Mouse (Mus musculus) limb, embryonic 14.5 days (tissue): ENCODE data around the gene Csnk2b. TPM values are rescaled to one million over a fixed set of nuclear protein-coding genes. Genes with fewer than 3 reads are reported as not detected.

Source experiments
- ATAC-seq: fragments of 200-750 bp; cut with Nextera tagmentation; 2 replicates; pipeline ENCODE4 v1.8.0; 2017; ENCODE audit warnings: low read depth, moderate number of reproducible peaks, moderate TSS enrichment; ENCODE audit not compliant: low FRiP score
- DNase-seq: peaks from one replicate; pipeline ENCODE4 v3.0.0-alpha.2; 2015; ENCODE audit warnings: low spot score
- H3K27ac ChIP-seq: fragments of 300-500 bp; sonication (generic); replicated peaks from 2 replicates; pipeline ENCODE4 v1.5.1; 2014; ENCODE audit warnings: low read depth, mild to moderate bottlenecking, low read length, moderate library complexity, mixed read lengths
- H3K27me3 ChIP-seq: fragments of 300-500 bp; sonication (generic); 2 replicates; pipeline ENCODE4 v1.6.1; 2014; ENCODE audit warnings: low read length, mixed read lengths; ENCODE audit not compliant: control insufficient read depth, insufficient read depth
- H3K36me3 ChIP-seq: fragments of 300-500 bp; sonication (generic); 2 replicates; pipeline ENCODE4 v1.6.1; 2014; ENCODE audit warnings: mild to moderate bottlenecking, low read length, moderate library complexity, mixed read lengths; ENCODE audit not compliant: control insufficient read depth, insufficient read depth
- H3K4me1 ChIP-seq: fragments of 300-500 bp; sonication (generic); 2 replicates; pipeline ENCODE4 v1.6.1; 2014; ENCODE audit warnings: antibody characterized with exemption, low read length, mixed read lengths; ENCODE audit not compliant: control insufficient read depth, insufficient read depth
- H3K4me2 ChIP-seq: fragments of 300-500 bp; sonication (generic); replicated peaks from 2 replicates; pipeline ENCODE4 v1.6.1; 2014; ENCODE audit warnings: low read depth, mild to moderate bottlenecking, low read length, moderate library complexity; ENCODE audit not compliant: severe bottlenecking
- H3K4me3 ChIP-seq: fragments of 300-500 bp; sonication (generic); replicated peaks from 2 replicates; pipeline ENCODE4 v1.5.1; 2014; ENCODE audit warnings: low read length
- H3K9ac ChIP-seq: fragments of 300-500 bp; sonication (generic); 2 replicates; pipeline ENCODE4 v1.6.1; 2014; ENCODE audit warnings: mild to moderate bottlenecking, low read depth, low read length, moderate library complexity; ENCODE audit not compliant: severe bottlenecking
- H3K9me3 ChIP-seq: fragments of 300-500 bp; sonication (generic); 2 replicates; pipeline ENCODE4 v1.6.1; 2016; ENCODE audit warnings: low read length; ENCODE audit not compliant: control insufficient read depth
- POLR2A ChIP-seq: fragments of 200-500 bp; IDR thresholded peaks from 2 replicates; pipeline ENCODE4 v1.8.0; 2012; ENCODE audit warnings: inconsistent platforms, mild to moderate bottlenecking, moderate library complexity, borderline replicate concordance; ENCODE audit not compliant: insufficient read depth, insufficient read length; ENCODE audit errors: extremely low read depth
- WGBS: fragments of 180-500 bp; shearing (Covaris S2); extraction: QIAGEN DNeasy Blood & Tissue Kit; methylation state at CpG from one replicate; pipeline ENCODE4 v1.1.7; 2014; 5-methylcytosine and 5-hydroxymethylcytosine counted together
- polyA plus RNA-seq, 2 experiments: library from polyadenylated mRNA; depleted of rRNA in 1 of 2; stranded (reverse) in 1 of 2; unstranded in 1 of 2; fragments of >200 nt; fragmentation: Nextera tagmentation in 1 of 2; extraction: Ambion mirVana in 1 of 2; gene quantifications; 2 replicates each; pipeline versions ENCODE4 v1.2.1 to v1.2.3; 2012 to 2014

Gene Csnk2b
- polyA plus RNA-seq, 2 experiments, result 181 to 308 TPM

- no peaks in the 10 kb centered on the region for H3K27me3 ChIP-seq
- no peak for TF ChIP-seq POLR2A
- no peak for ATAC-seq
- H3K4me2 ChIP-seq, result no peak overlapping the region
- H3K9me3 ChIP-seq, result no peaks in the 10 kb centered on the region
- H3K36me3 ChIP-seq, result peaks cover 76% of the 10 kb centered on the region
- peaks cover 9% of the 10 kb centered on the region; the same call in 1 of the 2 replicates for H3K4me1 ChIP-seq
- H3K27ac ChIP-seq, result no peak overlapping the region
- H3K4me3 ChIP-seq, result no peak overlapping the region
- no peak overlapping the region for H3K9ac ChIP-seq
- no peak for DNase-seq
- 84% methylated on average over 16 of the region's 16 CpGs for WGBS
Observed at GRCm38 (mm10) chr17:35140490-35140996, 18.7 kb upstream of the Csnk2b start.

- WGBS, result 87% methylated on average over 3 of the region's 3 CpGs
- peaks cover 63% of the 10 kb centered on the region for H3K36me3 ChIP-seq
Observed at GRCm38 (mm10) chr17:35139269-35139668, 17.4 kb upstream of the Csnk2b start.

GRCm38 (mm10) chr17:35135591-35136320, 13.9 kb upstream of the Csnk2b start:
- Histone ChIP-seq H3K4me1 (peaks cover 9% of the 10 kb centered on the region; the same call in 1 of the 2 replicates), H3K9ac (peak overlapping the region; percentile 81), H3K9me3 (no peaks in the 10 kb centered on the region), H3K4me3 (peak overlapping the region; percentile 73), H3K36me3 (peaks cover 28% of the 10 kb centered on the region), H3K27ac (peak overlapping the region; percentile 88), H3K4me2 (peak overlapping the region; percentile 73), H3K27me3 (no peaks in the 10 kb centered on the region)
- 0 out of 2 replicates have a peak, but pooled peaks have one; percentile 2 for TF ChIP-seq POLR2A
- DNase-seq (no peak), ATAC-seq (peak; percentile 56)
- WGBS, result 1% methylated on average over 26 of the region's 43 CpGs

More at GRCm38 (mm10) chr17:35139269-35139668, 17.4 kb upstream of the Csnk2b start:
- no peak overlapping the region for H3K4me3 ChIP-seq
- peaks cover 9% of the 10 kb centered on the region; the same call in 1 of the 2 replicates for H3K4me1 ChIP-seq
- no peak for TF ChIP-seq POLR2A
- H3K9ac ChIP-seq, result no peak overlapping the region
- DNase-seq (no peak), ATAC-seq (no peak)
- no peaks in the 10 kb centered on the region for H3K9me3 ChIP-seq
- H3K4me2 ChIP-seq, result no peak overlapping the region
- no peak overlapping the region for H3K27ac ChIP-seq
- H3K27me3 ChIP-seq, result no peaks in the 10 kb centered on the region

- ATAC-seq, result peak; percentile 93
- Histone ChIP-seq H3K9ac (peak within 1 kb of the TSS; percentile 81), H3K36me3 (peaks cover 25% of the 10 kb centered on the region), H3K9me3 (no peaks in the 10 kb centered on the region), H3K4me2 (peak within 1 kb of the TSS; percentile 73), H3K4me1 (peaks cover 9% of the 10 kb centered on the region; the same call in 1 of the 2 replicates), H3K27ac (peak within 1 kb of the TSS; percentile 88), H3K4me3 (peak within 1 kb of the TSS; percentile 73), H3K27me3 (no peaks in the 10 kb centered on the region)
- TF ChIP-seq POLR2A, result peak; percentile 26; the same call in 1 of the 2 replicates
- under 1% methylated on average over 63 of the region's 66 CpGs for WGBS
- peak; percentile 94 for DNase-seq
Observed at GRCm38 (mm10) chr17:35134801-35135590, 13.1 kb upstream of the Csnk2b start, which contains the start of gene Bag6. Bag6 (plus strand) TSS chr17:35135178.

GRCm38 (mm10) chr17:35133517-35133916, 11.7 kb upstream of the Csnk2b start:
- Histone ChIP-seq H3K4me2 (no peak overlapping the region), H3K9ac (no peak overlapping the region), H3K4me3 (no peak overlapping the region), H3K27ac (no peak overlapping the region), H3K27me3 (no peaks in the 10 kb centered on the region), H3K36me3 (peaks cover 15% of the 10 kb centered on the region), H3K4me1 (peaks cover 9% of the 10 kb centered on the region; the same call in 1 of the 2 replicates), H3K9me3 (no peaks in the 10 kb centered on the region)
- TF ChIP-seq POLR2A, result no peak
- ATAC-seq (no peak), DNase-seq (no peak)
- 97% methylated on average over 7 of the region's 7 CpGs for WGBS
